Mouse (Mus musculus) testis, adult 2 months (tissue): Measurements from ENCODE around the gene Nxn. TPM values are rescaled to one million over a fixed set of nuclear protein-coding genes. Genes with fewer than 3 reads are reported as not detected.

Experiments used
- H3K27ac ChIP-seq: fragments of 200-500 bp; 2 replicates; pipeline ENCODE4 v1.5.1; 2012; ENCODE audit warnings: low read depth, low read length; ENCODE audit not compliant: control insufficient read depth, insufficient read depth
- H3K27me3 ChIP-seq: fragments of 200-500 bp; 2 replicates; pipeline ENCODE4 v1.6.1; 2012; ENCODE audit warnings: mild to moderate bottlenecking, low read length, moderate library complexity; ENCODE audit not compliant: control insufficient read depth, insufficient read depth
- H3K36me3 ChIP-seq: fragments of 200-500 bp; 2 replicates; pipeline ENCODE4 v1.6.1; 2012; ENCODE audit warnings: mild to moderate bottlenecking, low read length; ENCODE audit not compliant: control insufficient read depth, insufficient read depth
- H3K4me1 ChIP-seq: fragments of 200-500 bp; 2 replicates; pipeline ENCODE4 v1.6.1; 2012; ENCODE audit warnings: low read length; ENCODE audit not compliant: control insufficient read depth, insufficient read depth
- H3K4me3 ChIP-seq: fragments of 200-500 bp; 2 replicates; pipeline ENCODE4 v1.5.1; 2012; ENCODE audit warnings: low read depth, mild to moderate bottlenecking, low read length, moderate library complexity, mixed read lengths; ENCODE audit not compliant: control insufficient read depth
- CTCF ChIP-seq: fragments of 200-500 bp; IDR thresholded peaks from 2 replicates; pipeline ENCODE4 v1.5.1; 2012; ENCODE audit warnings: low read depth, mild to moderate bottlenecking, inconsistent platforms, low read length, moderate library complexity; ENCODE audit not compliant: control insufficient read depth, insufficient read depth, insufficient replicate concordance
- POLR2A ChIP-seq: fragments of 200-500 bp; IDR thresholded peaks from 2 replicates; pipeline ENCODE4 v1.6.1; 2012; ENCODE audit warnings: low read depth, mild to moderate bottlenecking, inconsistent platforms, low read length, moderate library complexity; ENCODE audit not compliant: control insufficient read depth
- polyA plus RNA-seq: library from polyadenylated mRNA; depleted of rRNA; stranded (reverse); fragments of >200 nt; gene quantifications from 2 replicates; pipeline ENCODE4 v1.2.3, GENCODE M21; 2012

Nxn gene
- polyA plus RNA-seq, 1 experiment, result 83.2 TPM

DNA sequence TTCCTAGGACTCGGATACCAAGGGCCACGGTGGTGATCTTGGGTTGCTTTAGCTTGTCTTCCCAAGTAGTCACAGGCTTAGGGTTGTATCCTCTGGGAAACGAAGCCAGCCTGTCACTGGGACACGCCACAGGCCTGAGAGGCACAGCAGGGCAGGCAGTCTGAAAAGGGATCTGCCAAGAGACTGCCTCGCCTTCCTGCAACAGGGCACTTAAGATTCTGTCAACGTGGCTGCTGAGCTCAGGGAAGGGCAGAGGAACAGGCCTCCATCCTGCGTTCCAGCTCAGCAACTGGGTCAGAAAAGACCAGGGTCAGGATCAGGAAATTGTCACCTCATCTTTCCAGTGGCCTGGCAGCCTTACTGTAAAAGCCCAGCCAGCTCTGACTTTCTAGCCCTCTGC lies 30.6 kb upstream of the Nxn start:
- no peak overlapping the region for H3K27ac ChIP-seq
- no peak overlapping the region for H3K4me3 ChIP-seq
- H3K4me1 ChIP-seq, result no peaks in the 10 kb centered on the region
- H3K36me3 ChIP-seq, result no peaks in the 10 kb centered on the region
- no peaks in the 10 kb centered on the region for H3K27me3 ChIP-seq
- no peak for TF ChIP-seq POLR2A
- TF ChIP-seq CTCF, result no peak

- H3K4me3 ChIP-seq, result no peak overlapping the region
- no peak overlapping the region for H3K27ac ChIP-seq
- H3K27me3 ChIP-seq, result no peaks in the 10 kb centered on the region
- no peaks in the 10 kb centered on the region for H3K4me1 ChIP-seq
- H3K36me3 ChIP-seq, result no peaks in the 10 kb centered on the region
- no peak for TF ChIP-seq POLR2A
These were observed 30.1 kb upstream of the Nxn start for GRCm38 (mm10) chr11:76429046-76429445.

DNA sequence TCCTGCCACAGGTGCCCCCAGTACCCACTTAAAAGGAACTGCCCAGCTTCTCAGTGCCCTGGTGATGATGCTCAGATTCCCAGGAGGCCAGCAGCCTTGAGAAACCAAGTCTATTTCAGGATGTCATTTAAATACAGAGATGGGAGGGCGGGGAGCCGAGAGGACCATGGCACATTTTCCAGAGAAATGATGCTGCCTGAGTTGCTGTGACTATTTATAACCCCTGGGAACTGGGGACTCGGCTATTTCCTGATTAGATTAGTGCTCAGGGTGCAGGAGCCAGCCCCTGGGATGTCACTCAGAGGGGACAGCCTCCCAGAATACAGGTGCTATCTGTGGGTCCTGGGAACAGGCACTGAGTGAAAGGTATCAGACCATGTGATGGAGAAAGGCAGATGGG lies 28.8 kb upstream of the Nxn start:
- Histone ChIP-seq H3K4me1 (no peaks in the 10 kb centered on the region), H3K27me3 (no peaks in the 10 kb centered on the region), H3K4me3 (no peak overlapping the region), H3K27ac (no peak overlapping the region), H3K36me3 (no peaks in the 10 kb centered on the region)
- TF ChIP-seq CTCF (no peak), POLR2A (no peak)

DNA sequence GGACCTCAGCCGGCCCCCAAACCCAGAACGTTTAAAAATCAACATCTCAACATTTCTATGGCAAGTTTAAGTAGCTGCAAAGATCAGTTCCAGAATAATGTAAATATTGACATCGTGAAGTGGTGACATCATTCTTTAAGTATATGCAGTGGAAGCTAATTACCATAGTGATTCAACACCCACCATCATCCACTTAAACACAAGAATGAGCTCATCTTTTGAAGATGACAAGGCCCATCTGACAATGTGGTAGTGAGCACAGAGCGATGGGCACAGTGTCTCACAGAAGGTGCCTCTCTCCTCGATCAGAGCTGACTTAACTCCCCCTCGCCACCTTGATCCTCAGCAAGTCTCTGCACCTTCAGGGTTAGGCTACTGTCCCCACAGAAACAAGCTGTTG lies 26.8 kb upstream of the Nxn start:
- no peak overlapping the region for H3K4me3 ChIP-seq
- no peaks in the 10 kb centered on the region for H3K36me3 ChIP-seq
- no peaks in the 10 kb centered on the region for H3K27me3 ChIP-seq
- TF ChIP-seq CTCF, result no peak
- H3K27ac ChIP-seq, result no peak overlapping the region
- no peaks in the 10 kb centered on the region for H3K4me1 ChIP-seq

GRCm38 (mm10) chr11:76420896-76421295 lies 22.0 kb upstream of the Nxn start:
- Histone ChIP-seq H3K27me3 (no peaks in the 10 kb centered on the region), H3K36me3 (peaks cover under 1% of the 10 kb centered on the region; the same call in 1 of the 2 replicates), H3K4me1 (no peaks in the 10 kb centered on the region), H3K4me3 (no peak overlapping the region), H3K27ac (no peak overlapping the region)
- no peak for TF ChIP-seq POLR2A
- TF ChIP-seq CTCF, result no peak

GRCm38 (mm10) chr11:76419179-76419578 lies 20.2 kb upstream of the Nxn start:
- Histone ChIP-seq H3K4me3 (no peak overlapping the region), H3K36me3 (peaks cover 1% of the 10 kb centered on the region), H3K4me1 (no peaks in the 10 kb centered on the region), H3K27me3 (no peaks in the 10 kb centered on the region), H3K27ac (no peak overlapping the region)
- TF ChIP-seq POLR2A (no peak), CTCF (no peak)

DNA sequence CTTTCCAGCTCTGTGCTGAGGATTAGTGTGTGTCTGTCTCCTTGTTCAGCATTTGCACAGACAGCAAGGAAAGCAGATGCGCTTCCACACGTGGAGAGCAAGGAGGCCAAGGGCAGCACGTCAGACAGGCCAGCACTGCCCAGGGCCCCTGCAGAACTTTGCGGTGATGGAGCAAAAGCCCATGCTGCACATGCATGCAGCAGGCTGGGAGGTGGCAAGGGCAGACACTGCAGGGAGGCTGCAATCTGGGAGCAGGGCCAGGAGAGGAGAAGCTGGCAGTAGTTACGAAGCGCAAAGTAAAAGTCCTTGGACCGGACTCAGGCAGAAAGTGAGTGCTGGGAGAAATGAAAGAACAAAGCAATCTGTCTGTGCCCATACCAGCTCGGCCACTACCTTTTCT lies 19.5 kb upstream of the Nxn start:
- Histone ChIP-seq H3K27ac (no peak overlapping the region), H3K36me3 (peaks cover 3% of the 10 kb centered on the region), H3K27me3 (no peaks in the 10 kb centered on the region), H3K4me1 (no peaks in the 10 kb centered on the region), H3K4me3 (no peak overlapping the region)
- no peak for TF ChIP-seq CTCF

DNA sequence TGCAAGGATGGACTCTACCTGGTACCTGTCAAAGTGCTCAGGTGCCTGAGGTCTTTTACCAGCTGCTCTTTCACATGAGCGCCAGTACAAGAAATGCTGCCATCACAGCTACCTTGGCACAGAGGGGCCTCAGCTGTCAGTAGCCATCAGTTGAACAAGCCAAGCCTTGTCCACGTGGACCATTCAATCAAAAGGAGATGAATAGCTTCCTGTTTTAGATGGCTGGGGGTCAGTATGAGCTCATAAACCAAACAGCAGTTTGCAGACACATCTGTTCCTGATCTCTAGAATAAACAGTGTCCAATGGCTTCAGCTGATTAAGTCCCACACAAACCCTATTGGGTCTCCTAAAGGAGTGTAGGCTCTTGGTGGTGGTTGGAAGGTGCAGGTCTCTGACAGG lies 17.0 kb upstream of the Nxn start:
- no peaks in the 10 kb centered on the region for H3K27me3 ChIP-seq
- H3K4me3 ChIP-seq, result no peak overlapping the region
- H3K36me3 ChIP-seq, result peaks cover 5% of the 10 kb centered on the region
- H3K4me1 ChIP-seq, result no peaks in the 10 kb centered on the region
- TF ChIP-seq POLR2A (no peak), CTCF (no peak)
- H3K27ac ChIP-seq, result no peak overlapping the region
